Mouse (Mus musculus): ENCODE measurements around the gene Gm3285. TPM values are rescaled to one million over a fixed set of nuclear protein-coding genes. Genes with fewer than 3 reads are reported as not detected.

The Gm3285 gene
- not detected in 2 replicates for polyA plus RNA-seq (2012; ENCODE audit: insufficient read depth, insufficient read length, missing spikeins)

DNA sequence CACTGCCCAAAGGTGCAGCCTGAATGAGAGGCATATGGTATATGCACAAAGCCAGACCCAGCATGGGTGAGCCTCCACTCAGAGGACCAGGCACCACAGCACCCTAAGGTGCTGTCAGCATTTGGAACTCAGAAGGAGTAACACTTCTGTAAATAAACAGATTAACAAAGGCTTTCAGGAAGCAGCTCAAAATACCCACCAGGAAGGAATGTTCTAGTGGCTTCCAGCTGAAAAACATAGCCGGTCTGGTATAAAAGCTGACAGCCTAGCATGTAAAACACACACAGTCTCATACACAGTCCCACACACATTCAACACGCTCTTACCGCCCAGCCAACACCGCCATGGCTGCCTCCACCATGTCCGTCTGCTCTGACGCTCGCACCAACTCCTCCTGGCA lies at the start of gene Gm3285:
Gene Gm3285 (plus strand): TSS at position 301 of the 400 bp plus-strand sequence.
- Histone ChIP-seq H3K4me1 (ENCODE audit: control insufficient read depth, insufficient read depth, insufficient read length, low read length) (no peaks in the 10 kb centered on the region), H3K4me3 (ENCODE audit: insufficient read depth, low read depth, low read length) (no peak within 1 kb of the TSS), H3K27ac (replicated peaks; ENCODE audit: low read depth, low read length) (no peak within 1 kb of the TSS)

DNA sequence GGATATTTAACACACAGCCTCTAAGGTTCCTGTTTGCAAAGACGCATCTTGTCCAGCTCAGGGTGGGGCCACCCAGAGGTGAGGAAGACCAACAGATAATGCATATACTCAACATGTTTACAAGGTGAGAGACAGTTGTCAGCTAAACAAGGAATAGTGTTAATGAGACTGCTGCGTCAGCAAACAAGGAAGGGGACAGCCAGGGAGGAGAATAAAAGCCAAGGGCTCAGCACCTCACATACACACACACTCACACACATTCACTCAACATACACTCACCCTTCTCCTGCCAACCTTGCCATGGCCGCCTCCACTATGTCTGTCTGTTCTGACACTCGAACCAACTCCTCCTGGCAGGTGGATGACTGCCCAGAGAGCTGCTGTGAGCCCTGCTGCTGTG lies 47.4 kb upstream of the Gm3285 start, which contains the start of gene Gm2696:
Gene Gm2696 (plus strand): TSS at position 301 of the 400 bp plus-strand sequence.
- no peaks in the 10 kb centered on the region for H3K4me1 ChIP-seq (ENCODE audit: control insufficient read depth, insufficient read depth, insufficient read length, low read length)
- H3K4me3 ChIP-seq (ENCODE audit: insufficient read depth, low read depth, low read length) = no peak within 1 kb of the TSS

DNA sequence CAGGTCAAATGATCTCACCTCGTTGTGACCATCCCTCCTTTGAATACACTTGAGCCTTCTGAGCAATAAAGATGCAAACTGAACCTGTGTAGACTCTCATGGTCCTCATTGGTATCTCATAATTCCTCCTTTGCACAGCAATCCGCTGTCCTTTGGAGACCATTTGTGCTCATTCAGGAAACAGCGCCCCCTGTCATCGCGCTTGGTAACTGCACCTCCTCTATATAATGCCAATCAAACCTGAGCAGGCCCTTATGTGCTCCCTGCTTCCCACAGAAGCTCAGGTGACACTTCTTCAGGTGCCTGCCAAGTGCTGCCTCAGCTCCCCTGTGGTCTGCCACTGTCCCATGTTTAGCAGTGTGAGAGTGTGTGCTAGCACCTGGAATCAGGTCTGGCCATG lies 46.3 kb upstream of the Gm3285 start:
- no peaks in the 10 kb centered on the region for H3K4me1 ChIP-seq (ENCODE audit: control insufficient read depth, insufficient read depth, insufficient read length, low read length)
- H3K27ac ChIP-seq (replicated peaks; ENCODE audit: low read depth, low read length) = no peak overlapping the region
- no peak overlapping the region for H3K4me3 ChIP-seq (ENCODE audit: insufficient read depth, low read depth, low read length)

More for the DNA sequence above, 47.4 kb upstream of the Gm3285 start, which contains the start of gene Gm2696:
- no peak within 1 kb of the TSS for H3K27ac ChIP-seq (replicated peaks; ENCODE audit: low read depth, low read length)

DNA sequence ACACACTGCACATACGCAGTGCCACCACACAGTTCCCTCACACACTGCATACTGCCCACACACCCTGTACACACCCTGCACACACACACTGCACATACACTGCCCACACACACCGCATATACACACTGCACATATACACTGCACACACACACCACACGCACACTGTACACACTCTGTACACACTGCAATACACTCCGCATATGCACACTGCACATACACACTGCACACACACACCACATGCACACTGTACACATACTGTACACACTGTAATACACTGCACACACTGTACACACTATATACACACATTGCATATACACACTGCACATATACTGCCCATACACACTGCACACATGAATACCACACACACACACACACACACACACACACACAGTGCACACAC lies 43.3 kb upstream of the Gm3285 start:
- H3K27ac ChIP-seq (replicated peaks; ENCODE audit: low read depth, low read length) = no peak overlapping the region

DNA sequence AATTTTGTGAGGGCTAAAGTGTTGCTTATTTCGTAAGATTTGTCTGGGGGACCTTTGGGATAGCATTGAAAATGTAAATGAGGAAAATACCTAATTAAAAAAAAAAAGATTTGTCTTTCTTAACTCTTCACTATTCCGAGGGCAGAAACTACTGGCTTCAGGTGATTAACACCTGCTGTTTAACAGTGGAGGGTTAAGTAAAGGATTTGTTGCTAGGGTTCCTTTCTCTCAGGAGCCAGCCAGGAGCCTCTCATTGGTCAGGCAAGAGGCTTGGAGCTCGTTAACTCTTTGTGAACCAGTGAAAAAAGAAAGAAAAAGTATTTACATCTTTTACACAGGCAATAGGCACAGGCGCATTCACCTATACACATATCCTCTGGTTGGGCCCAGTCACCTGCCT lies 42.6 kb upstream of the Gm3285 start:
- Histone ChIP-seq H3K27ac (replicated peaks; ENCODE audit: low read depth, low read length) (no peak overlapping the region), H3K4me1 (ENCODE audit: control insufficient read depth, insufficient read depth, insufficient read length, low read length) (no peaks in the 10 kb centered on the region), H3K4me3 (ENCODE audit: insufficient read depth, low read depth, low read length) (no peak overlapping the region)

More for the DNA sequence above, 43.3 kb upstream of the Gm3285 start:
- no peaks in the 10 kb centered on the region for H3K4me1 ChIP-seq (ENCODE audit: control insufficient read depth, insufficient read depth, insufficient read length, low read length)
- no peak overlapping the region for H3K4me3 ChIP-seq (ENCODE audit: insufficient read depth, low read depth, low read length)

DNA sequence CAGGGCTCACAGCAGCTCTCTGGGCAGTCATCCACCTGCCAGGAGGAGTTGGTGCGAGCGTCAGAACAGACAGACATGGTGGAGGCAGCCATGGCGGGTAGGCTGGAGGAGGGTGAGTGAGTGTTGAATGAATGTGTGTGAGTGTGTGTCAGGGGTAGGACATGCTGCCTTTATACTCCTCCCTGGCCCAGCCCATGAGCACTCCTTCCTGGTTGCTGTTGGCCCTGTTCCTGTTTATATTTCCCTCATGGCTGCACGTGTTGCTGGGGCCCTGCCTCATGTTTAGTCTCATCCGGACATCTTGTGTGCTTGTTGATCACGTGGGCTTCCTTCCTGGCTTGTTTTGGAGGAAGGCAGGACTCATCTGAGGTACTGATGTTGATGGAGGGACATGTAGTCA lies 34.8 kb upstream of the Gm3285 start, which contains the start of gene Krtap10-4:
Gene Krtap10-4 (minus strand): TSS at position 145 of the 400 bp plus-strand sequence.
- H3K4me1 ChIP-seq (ENCODE audit: control insufficient read depth, insufficient read depth, insufficient read length, low read length) = no peaks in the 10 kb centered on the region
- H3K27ac ChIP-seq (replicated peaks; ENCODE audit: low read depth, low read length) = no peak within 1 kb of the TSS
- H3K4me3 ChIP-seq (ENCODE audit: insufficient read depth, low read depth, low read length) = no peak within 1 kb of the TSS

- H3K27ac ChIP-seq (replicated peaks; ENCODE audit: low read depth, low read length) = no peak within 1 kb of the TSS
- no peaks in the 10 kb centered on the region for H3K4me1 ChIP-seq (ENCODE audit: control insufficient read depth, insufficient read depth, insufficient read length, low read length)
- no peak within 1 kb of the TSS for H3K4me3 ChIP-seq (ENCODE audit: insufficient read depth, low read depth, low read length)
These were observed 26.1 kb upstream of the Gm3285 start, which contains the start of gene Krtap10-10 for GRCm38 (mm10) chr10:77835647-77836046. TSS of gene Krtap10-10 (plus strand) at chr10:77835947.

GRCm38 (mm10) chr10:77839006-77839405 lies 22.8 kb upstream of the Gm3285 start:
- H3K4me1 ChIP-seq (ENCODE audit: control insufficient read depth, insufficient read depth, insufficient read length, low read length) = no peaks in the 10 kb centered on the region
- H3K4me3 ChIP-seq (ENCODE audit: insufficient read depth, low read depth, low read length) = no peak overlapping the region
- H3K27ac ChIP-seq (replicated peaks; ENCODE audit: low read depth, low read length) = no peak overlapping the region

- no peaks in the 10 kb centered on the region for H3K4me1 ChIP-seq (ENCODE audit: control insufficient read depth, insufficient read depth, insufficient read length, low read length)
- no peak within 1 kb of the TSS for H3K27ac ChIP-seq (replicated peaks; ENCODE audit: low read depth, low read length)
- no peak within 1 kb of the TSS for H3K4me3 ChIP-seq (ENCODE audit: insufficient read depth, low read depth, low read length)
These were observed 15.3 kb upstream of the Gm3285 start, which contains the start of gene Gm36176 for GRCm38 (mm10) chr10:77846503-77846902. TSS of gene Gm36176 (plus strand) at chr10:77846803.

DNA sequence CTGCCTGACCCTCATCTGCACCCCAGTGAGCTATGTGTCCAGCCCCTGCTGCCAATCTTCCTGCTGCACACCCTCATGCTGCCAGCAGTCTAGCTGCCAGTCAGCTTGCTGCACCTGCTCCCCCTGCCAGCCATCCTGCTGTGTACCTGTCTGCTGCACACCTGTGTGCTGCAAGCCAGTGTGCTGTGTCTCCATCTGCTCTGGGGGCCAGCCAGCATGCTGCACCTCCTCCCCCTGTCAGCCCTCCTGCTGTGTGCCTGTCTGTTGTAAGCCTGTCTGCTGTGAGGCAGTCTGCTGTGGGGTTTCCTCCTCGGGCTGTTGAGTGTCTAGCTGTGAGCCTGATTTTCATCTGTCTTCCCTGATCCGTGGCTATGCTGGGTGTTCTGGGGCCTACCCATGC lies 14.8 kb upstream of the Gm3285 start:
- Histone ChIP-seq H3K4me3 (ENCODE audit: insufficient read depth, low read depth, low read length) (no peak overlapping the region), H3K27ac (replicated peaks; ENCODE audit: low read depth, low read length) (no peak overlapping the region), H3K4me1 (ENCODE audit: control insufficient read depth, insufficient read depth, insufficient read length, low read length) (no peaks in the 10 kb centered on the region)

DNA sequence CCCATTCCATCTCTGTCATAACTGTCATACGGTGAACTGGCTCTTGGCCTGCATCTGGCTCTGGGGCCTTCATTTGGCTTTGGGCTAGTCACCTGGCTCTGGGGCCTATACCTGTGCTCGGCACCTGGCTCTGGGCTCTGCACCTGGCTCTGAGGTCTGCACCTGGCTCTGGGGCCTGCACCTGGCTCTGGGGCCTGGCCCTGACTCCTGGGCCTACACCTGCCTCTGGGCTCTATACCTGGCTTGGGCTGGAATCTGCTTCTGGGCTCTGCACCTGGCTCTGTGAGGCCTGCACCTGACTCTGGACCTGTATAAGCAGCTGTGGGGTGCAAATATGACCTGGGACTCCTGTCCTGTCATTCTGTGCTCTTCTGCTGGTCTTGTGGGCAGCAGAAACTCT lies 14.2 kb upstream of the Gm3285 start:
- H3K4me1 ChIP-seq (ENCODE audit: control insufficient read depth, insufficient read depth, insufficient read length, low read length) = no peaks in the 10 kb centered on the region
- no peak overlapping the region for H3K27ac ChIP-seq (replicated peaks; ENCODE audit: low read depth, low read length)
- no peak overlapping the region for H3K4me3 ChIP-seq (ENCODE audit: insufficient read depth, low read depth, low read length)

DNA sequence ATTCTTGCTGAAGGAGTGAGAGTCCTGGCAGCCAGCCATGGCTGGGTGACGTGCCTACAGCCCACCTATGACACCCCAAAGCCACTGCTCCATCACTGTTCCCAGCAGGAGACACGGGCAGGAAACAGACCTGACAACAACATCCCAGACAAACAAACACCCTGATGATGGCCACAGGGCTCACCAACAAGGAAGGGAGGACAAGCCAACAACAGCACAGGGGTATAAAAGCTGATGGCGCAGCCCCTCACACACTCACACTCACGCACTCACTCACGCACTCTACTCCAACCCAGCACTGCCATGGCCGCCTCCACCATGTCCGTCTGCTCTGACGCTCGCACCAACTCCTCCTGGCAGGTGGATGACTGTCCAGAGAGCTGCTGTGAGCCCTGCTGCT lies 9.2 kb upstream of the Gm3285 start, which contains the start of gene Gm10318:
Gene Gm10318 (plus strand): TSS at position 301 of the 400 bp plus-strand sequence.
- Histone ChIP-seq H3K27ac (replicated peaks; ENCODE audit: low read depth, low read length) (no peak within 1 kb of the TSS), H3K4me3 (ENCODE audit: insufficient read depth, low read depth, low read length) (no peak within 1 kb of the TSS), H3K4me1 (ENCODE audit: control insufficient read depth, insufficient read depth, insufficient read length, low read length) (no peaks in the 10 kb centered on the region)

- H3K4me3 ChIP-seq (ENCODE audit: insufficient read depth, low read depth, low read length) = no peak overlapping the region
- no peak overlapping the region for H3K27ac ChIP-seq (replicated peaks; ENCODE audit: low read depth, low read length)
- H3K4me1 ChIP-seq (ENCODE audit: control insufficient read depth, insufficient read depth, insufficient read length, low read length) = no peaks in the 10 kb centered on the region
These were observed 2.4 kb downstream of the Gm3285 start for GRCm38 (mm10) chr10:77864067-77864761.

GRCm38 (mm10) chr10:77864762-77865143 lies 3.0 kb downstream of the Gm3285 start:
- Histone ChIP-seq H3K4me1 (ENCODE audit: control insufficient read depth, insufficient read depth, insufficient read length, low read length) (no peaks in the 10 kb centered on the region), H3K27ac (replicated peaks; ENCODE audit: low read depth, low read length) (no peak overlapping the region), H3K4me3 (ENCODE audit: insufficient read depth, low read depth, low read length) (no peak overlapping the region)

DNA sequence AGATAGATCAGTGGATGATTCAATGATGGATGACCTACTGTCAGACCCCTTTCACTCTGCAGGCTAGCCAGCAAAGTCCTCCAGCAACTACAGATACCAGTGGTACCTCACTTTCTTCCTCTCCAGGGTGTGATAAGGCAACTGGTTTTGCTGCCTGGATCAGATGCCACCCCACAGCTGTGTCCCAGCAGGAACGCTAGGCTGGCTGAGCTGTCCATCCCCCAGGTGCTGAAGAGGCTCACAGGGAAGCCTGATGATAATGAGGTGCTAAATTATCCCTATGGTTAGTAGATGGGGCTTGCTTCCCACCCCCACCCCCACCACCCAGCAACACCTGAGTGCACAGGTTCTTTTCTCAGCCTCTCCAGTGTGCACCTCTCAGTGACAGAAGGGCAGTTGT lies 5.8 kb downstream of the Gm3285 start:
- Histone ChIP-seq H3K27ac (replicated peaks; ENCODE audit: low read depth, low read length) (no peak overlapping the region), H3K4me3 (ENCODE audit: insufficient read depth, low read depth, low read length) (no peak overlapping the region), H3K4me1 (ENCODE audit: control insufficient read depth, insufficient read depth, insufficient read length, low read length) (no peaks in the 10 kb centered on the region)

DNA sequence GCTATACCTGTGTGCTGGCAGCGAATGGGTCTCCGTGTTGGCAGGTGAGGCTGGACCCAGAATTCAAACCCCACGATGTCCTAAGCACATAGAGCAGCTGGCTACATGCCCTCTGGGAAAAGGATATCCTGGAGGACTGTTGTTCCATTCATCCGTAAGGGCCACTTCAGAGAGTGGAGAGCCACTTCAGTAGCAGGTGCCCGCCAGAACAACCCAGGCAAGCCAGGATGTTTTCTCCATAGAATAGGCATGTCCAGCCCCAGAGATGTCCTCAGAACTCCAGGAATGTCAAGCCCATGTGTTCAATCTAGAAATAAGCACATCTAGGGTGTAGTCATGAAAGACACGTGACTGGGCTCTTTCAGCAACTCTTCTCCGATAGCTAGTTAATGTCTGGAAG lies 7.9 kb downstream of the Gm3285 start:
- Histone ChIP-seq H3K27ac (replicated peaks; ENCODE audit: low read depth, low read length) (no peak overlapping the region), H3K4me3 (ENCODE audit: insufficient read depth, low read depth, low read length) (no peak overlapping the region), H3K4me1 (ENCODE audit: control insufficient read depth, insufficient read depth, insufficient read length, low read length) (no peaks in the 10 kb centered on the region)

Measured in brown adipose tissue, adult 24 weeks (tissue).